Mouse (Mus musculus) neural tube, embryonic 12.5 days (tissue): Measurements from ENCODE around the gene Ttc39a. TPM values are rescaled to one million over a fixed set of nuclear protein-coding genes. Genes with fewer than 3 reads are reported as not detected.

Experiments used
- ATAC-seq: fragments of 200-750 bp; cut with Nextera tagmentation; 2 replicates; pipeline ENCODE4 v1.8.0; 2017; ENCODE audit warnings: low read depth, mild to moderate bottlenecking, moderate TSS enrichment, moderate library complexity; ENCODE audit not compliant: low FRiP score
- H3K27ac ChIP-seq: fragments of 300-500 bp; sonication (generic); 2 replicates; pipeline ENCODE4 v1.5.1; 2016
- H3K27me3 ChIP-seq: fragments of 300-500 bp; sonication (generic); replicated peaks from 2 replicates; pipeline ENCODE4 v1.6.1; 2016; ENCODE audit warnings: mild to moderate bottlenecking
- H3K36me3 ChIP-seq: fragments of 300-500 bp; sonication (generic); 2 replicates; pipeline ENCODE4 v1.6.1; 2016; ENCODE audit warnings: mild to moderate bottlenecking
- H3K4me1 ChIP-seq: fragments of 300-500 bp; sonication (generic); 2 replicates; pipeline ENCODE4 v1.6.1; 2016
- H3K4me2 ChIP-seq: fragments of 300-500 bp; sonication (generic); replicated peaks from 2 replicates; pipeline ENCODE4 v1.6.1; 2016; ENCODE audit warnings: mild to moderate bottlenecking
- H3K4me3 ChIP-seq: fragments of 300-500 bp; sonication (generic); 2 replicates; pipeline ENCODE4 v1.5.1; 2016
- H3K9ac ChIP-seq: fragments of 300-500 bp; sonication (generic); 2 replicates; pipeline ENCODE4 v1.6.1; 2016; ENCODE audit warnings: mild to moderate bottlenecking
- H3K9me3 ChIP-seq: fragments of 300-500 bp; sonication (generic); 2 replicates; pipeline ENCODE4 v1.6.1; 2016; ENCODE audit warnings: mild to moderate bottlenecking
- WGBS: fragments of 180-500 bp; shearing (Covaris S2); methylation state at CpG from one replicate; pipeline ENCODE4 v1.1.7; 2016; 5-methylcytosine and 5-hydroxymethylcytosine counted together
- polyA plus RNA-seq: library from polyadenylated mRNA; unstranded; fragments of >200 nt; fragmentation: Nextera tagmentation; extraction: Ambion mirVana; gene quantifications from 2 replicates; pipeline ENCODE4 v1.2.1, GENCODE M21; 2016

Ttc39a gene
- polyA plus RNA-seq, 1 experiment from 2014 or later = 1.2 TPM

- Histone ChIP-seq H3K4me2 (no peak overlapping the region), H3K9ac (no peak overlapping the region), H3K9me3 (no peaks in the 10 kb centered on the region), H3K4me3 (no peak overlapping the region), H3K27ac (no peak overlapping the region), H3K4me1 (0 out of 2 replicates have a peak, but pooled peaks cover 3% of the 10 kb centered on the region), H3K36me3 (peaks cover 4% of the 10 kb centered on the region; the same call in 1 of the 2 replicates), H3K27me3 (no peaks in the 10 kb centered on the region)
- WGBS = 92% methylated on average over 3 of the region's 3 CpGs
- ATAC-seq = no peak
These were observed 34.6 kb downstream of the Ttc39a start for GRCm38 (mm10) chr4:109441000-109441399.

DNA sequence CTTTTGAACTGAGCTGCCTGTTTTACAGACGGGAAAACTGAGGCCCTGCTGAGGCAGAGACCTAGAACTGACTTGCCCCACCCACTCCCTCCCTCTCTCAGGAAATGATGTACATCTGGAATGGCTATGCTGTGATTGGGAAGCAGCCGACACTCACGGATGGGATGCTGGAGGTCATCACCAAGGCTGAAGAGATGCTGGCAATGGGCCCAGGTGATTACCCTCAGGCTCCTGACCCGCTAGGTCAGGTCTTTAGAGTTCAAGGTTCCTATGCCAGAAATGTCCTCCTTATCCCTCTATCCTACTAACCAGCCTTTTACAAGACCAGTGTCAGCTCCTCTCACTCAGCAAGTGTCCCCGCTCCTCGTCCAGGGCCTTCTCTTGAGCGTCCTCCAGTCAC lies 35.7 kb downstream of the Ttc39a start:
- H3K36me3 ChIP-seq = peaks cover 4% of the 10 kb centered on the region; the same call in 1 of the 2 replicates
- H3K9me3 ChIP-seq = no peaks in the 10 kb centered on the region
- H3K27me3 ChIP-seq = no peaks in the 10 kb centered on the region
- H3K4me1 ChIP-seq = 0 out of 2 replicates have a peak, but pooled peaks cover 3% of the 10 kb centered on the region
- no peak overlapping the region for H3K4me3 ChIP-seq
- H3K9ac ChIP-seq = no peak overlapping the region
- H3K4me2 ChIP-seq = no peak overlapping the region
- no peak overlapping the region for H3K27ac ChIP-seq
- 92% methylated on average over 7 of the region's 7 CpGs for WGBS
- no peak for ATAC-seq

- 91% methylated on average over 4 of the region's 4 CpGs for WGBS
- no peaks in the 10 kb centered on the region for H3K9me3 ChIP-seq
- H3K36me3 ChIP-seq = peaks cover 4% of the 10 kb centered on the region; the same call in 1 of the 2 replicates
- H3K4me3 ChIP-seq = no peak overlapping the region
- H3K27ac ChIP-seq = no peak overlapping the region
- no peaks in the 10 kb centered on the region for H3K27me3 ChIP-seq
- ATAC-seq = no peak
- no peak overlapping the region for H3K4me2 ChIP-seq
- H3K4me1 ChIP-seq = 0 out of 2 replicates have a peak, but pooled peaks cover 3% of the 10 kb centered on the region
- H3K9ac ChIP-seq = no peak overlapping the region
These were observed 36.2 kb downstream of the Ttc39a start for GRCm38 (mm10) chr4:109442649-109443048.

DNA sequence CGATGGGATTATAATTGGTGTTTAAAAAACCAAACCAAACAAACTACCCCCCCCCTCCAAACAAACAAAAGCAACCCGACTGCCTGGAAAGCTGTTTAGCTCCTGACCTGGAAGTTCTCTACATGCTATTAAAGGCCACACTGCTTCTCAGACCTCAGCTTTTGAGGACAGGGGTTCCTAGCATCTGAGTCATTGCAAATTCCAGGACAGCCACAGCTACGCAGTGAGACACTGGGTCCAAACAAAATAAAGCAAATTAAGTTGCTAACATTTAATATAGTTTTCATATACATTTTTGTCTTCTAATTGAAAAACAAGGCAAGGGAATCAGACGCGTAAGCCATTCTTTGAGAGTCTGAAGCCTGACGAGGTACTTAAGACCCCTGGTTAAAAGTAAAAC lies 38.0 kb downstream of the Ttc39a start:
- no peak overlapping the region for H3K27ac ChIP-seq
- H3K4me2 ChIP-seq = no peak overlapping the region
- no peaks in the 10 kb centered on the region for H3K4me1 ChIP-seq
- ATAC-seq = no peak
- WGBS = 87% methylated on average over 6 of the region's 6 CpGs
- H3K27me3 ChIP-seq = no peaks in the 10 kb centered on the region
- H3K9me3 ChIP-seq = no peaks in the 10 kb centered on the region
- peaks cover 4% of the 10 kb centered on the region; the same call in 1 of the 2 replicates for H3K36me3 ChIP-seq
- H3K9ac ChIP-seq = no peak overlapping the region
- no peak overlapping the region for H3K4me3 ChIP-seq

DNA sequence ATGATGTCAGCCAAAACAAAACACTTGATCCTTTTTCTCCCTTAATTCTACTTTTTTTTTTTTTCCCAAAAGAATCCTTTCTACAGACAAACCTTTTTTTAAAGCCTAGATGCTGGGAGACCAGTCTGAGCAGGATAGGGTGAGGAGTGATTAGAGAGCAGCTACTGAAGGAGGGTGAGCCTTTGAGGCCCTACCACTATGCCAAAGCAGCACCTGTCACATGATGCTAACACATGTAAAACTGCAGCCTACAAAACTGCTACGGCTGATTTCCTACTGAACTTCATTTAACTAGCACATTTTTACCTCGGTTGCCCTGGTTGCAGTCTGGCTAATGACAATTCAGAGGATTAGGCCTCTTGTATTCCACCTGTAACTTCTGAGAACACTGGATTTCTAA lies 38.5 kb downstream of the Ttc39a start:
- 83% methylated on average over 2 of the region's 2 CpGs for WGBS

GRCm38 (mm10) chr4:109445397-109445796 lies 39.0 kb downstream of the Ttc39a start:
- no peak overlapping the region for H3K4me2 ChIP-seq
- no peaks in the 10 kb centered on the region for H3K4me1 ChIP-seq
- 83% methylated on average over 2 of the region's 2 CpGs for WGBS
- H3K9ac ChIP-seq = no peak overlapping the region
- H3K9me3 ChIP-seq = no peaks in the 10 kb centered on the region
- no peak overlapping the region for H3K27ac ChIP-seq
- ATAC-seq = no peak
- H3K4me3 ChIP-seq = no peak overlapping the region
- no peaks in the 10 kb centered on the region for H3K27me3 ChIP-seq
- H3K36me3 ChIP-seq = peaks cover 4% of the 10 kb centered on the region; the same call in 1 of the 2 replicates

More for the DNA sequence above, 38.5 kb downstream of the Ttc39a start:
- no peak overlapping the region for H3K4me3 ChIP-seq
- no peaks in the 10 kb centered on the region for H3K9me3 ChIP-seq
- peaks cover 4% of the 10 kb centered on the region; the same call in 1 of the 2 replicates for H3K36me3 ChIP-seq
- no peak overlapping the region for H3K4me2 ChIP-seq
- no peak for ATAC-seq
- no peak overlapping the region for H3K9ac ChIP-seq
- no peak overlapping the region for H3K27ac ChIP-seq
- H3K4me1 ChIP-seq = no peaks in the 10 kb centered on the region
- H3K27me3 ChIP-seq = no peaks in the 10 kb centered on the region

- Histone ChIP-seq H3K4me3 (no peak overlapping the region), H3K36me3 (peaks cover 4% of the 10 kb centered on the region; the same call in 1 of the 2 replicates), H3K27ac (no peak overlapping the region), H3K9me3 (no peaks in the 10 kb centered on the region), H3K4me2 (no peak overlapping the region), H3K9ac (no peak overlapping the region), H3K4me1 (no peaks in the 10 kb centered on the region), H3K27me3 (no peaks in the 10 kb centered on the region)
- WGBS = 79% methylated on average over 1 of the region's 1 CpGs
- no peak for ATAC-seq
These were observed 39.5 kb downstream of the Ttc39a start for GRCm38 (mm10) chr4:109445956-109446355.

GRCm38 (mm10) chr4:109448531-109448930 lies 42.1 kb downstream of the Ttc39a start:
- WGBS = 98% methylated on average over 2 of the region's 2 CpGs
- no peak for ATAC-seq
- no peak overlapping the region for H3K4me3 ChIP-seq
- H3K36me3 ChIP-seq = no peaks in the 10 kb centered on the region
- H3K27ac ChIP-seq = no peak overlapping the region
- no peak overlapping the region for H3K9ac ChIP-seq
- no peak overlapping the region for H3K4me2 ChIP-seq
- no peaks in the 10 kb centered on the region for H3K9me3 ChIP-seq
- no peaks in the 10 kb centered on the region for H3K27me3 ChIP-seq
- no peaks in the 10 kb centered on the region for H3K4me1 ChIP-seq

DNA sequence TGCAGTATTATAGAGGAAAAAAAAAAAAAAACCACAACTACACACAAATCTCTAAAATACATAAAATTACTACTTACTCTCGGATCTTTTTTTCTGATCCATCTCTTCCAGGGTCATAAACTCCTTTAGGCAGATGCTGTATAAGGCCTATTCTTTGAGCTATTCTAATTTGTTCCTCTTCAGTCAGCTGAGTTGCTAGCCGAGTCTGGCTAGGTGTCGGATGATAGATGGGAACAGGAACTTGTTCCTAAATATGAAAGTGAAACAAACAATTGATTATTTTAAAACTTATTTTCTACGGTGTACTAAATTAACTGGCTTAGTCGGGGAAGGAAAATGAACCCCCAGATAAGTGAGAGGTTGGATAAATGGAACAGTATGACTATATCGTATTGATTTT lies 50.4 kb downstream of the Ttc39a start:
- H3K4me2 ChIP-seq = no peak overlapping the region
- no peak overlapping the region for H3K27ac ChIP-seq
- H3K27me3 ChIP-seq = no peaks in the 10 kb centered on the region
- no peak overlapping the region for H3K4me3 ChIP-seq
- no peaks in the 10 kb centered on the region for H3K9me3 ChIP-seq
- H3K4me1 ChIP-seq = no peaks in the 10 kb centered on the region
- peaks cover 3% of the 10 kb centered on the region for H3K36me3 ChIP-seq
- ATAC-seq = no peak
- no peak overlapping the region for H3K9ac ChIP-seq
- 94% methylated on average over 6 of the region's 6 CpGs for WGBS

GRCm38 (mm10) chr4:109460421-109461179 lies 54.2 kb downstream of the Ttc39a start:
- no peaks in the 10 kb centered on the region for H3K27me3 ChIP-seq
- 70% methylated on average over 3 of the region's 3 CpGs for WGBS
- no peak for ATAC-seq
- no peaks in the 10 kb centered on the region for H3K36me3 ChIP-seq
- no peak overlapping the region for H3K4me2 ChIP-seq
- H3K9ac ChIP-seq = no peak overlapping the region
- H3K27ac ChIP-seq = no peak overlapping the region
- no peak overlapping the region for H3K4me3 ChIP-seq
- H3K9me3 ChIP-seq = no peaks in the 10 kb centered on the region
- H3K4me1 ChIP-seq = no peaks in the 10 kb centered on the region

- H3K36me3 ChIP-seq = no peaks in the 10 kb centered on the region
- H3K4me2 ChIP-seq = no peak overlapping the region
- H3K9ac ChIP-seq = no peak overlapping the region
- no peaks in the 10 kb centered on the region for H3K4me1 ChIP-seq
- ATAC-seq = no peak
- no peaks in the 10 kb centered on the region for H3K9me3 ChIP-seq
- H3K27ac ChIP-seq = no peak overlapping the region
- no peak overlapping the region for H3K4me3 ChIP-seq
- H3K27me3 ChIP-seq = no peaks in the 10 kb centered on the region
These were observed 57.5 kb downstream of the Ttc39a start for GRCm38 (mm10) chr4:109463892-109464291.

DNA sequence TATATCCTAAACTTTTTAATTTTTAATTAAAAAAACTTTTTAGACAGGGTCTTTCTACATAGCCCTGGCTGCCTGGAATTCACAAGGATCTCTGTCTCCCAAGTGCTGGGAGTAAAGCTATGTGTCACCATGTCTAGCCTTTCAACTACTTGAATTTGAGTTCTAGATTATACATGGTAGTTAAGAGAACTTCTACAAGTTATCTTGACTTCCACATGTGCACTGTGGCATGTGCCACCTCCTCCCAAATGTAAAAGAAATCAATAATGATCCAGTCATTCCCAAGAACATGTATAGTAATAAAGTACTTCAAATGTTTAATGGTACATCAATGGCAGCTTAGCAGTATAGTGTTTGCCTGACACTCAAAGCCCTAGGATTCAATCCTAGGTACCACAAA lies 61.3 kb downstream of the Ttc39a start:
- H3K27me3 ChIP-seq = no peaks in the 10 kb centered on the region
- no peak for ATAC-seq

GRCm38 (mm10) chr4:109471606-109472005 lies 65.2 kb downstream of the Ttc39a start:
- peaks cover 4% of the 10 kb centered on the region; the same call in 1 of the 2 replicates for H3K36me3 ChIP-seq
- no peak overlapping the region for H3K4me3 ChIP-seq
- H3K4me2 ChIP-seq = no peak overlapping the region
- no peaks in the 10 kb centered on the region for H3K27me3 ChIP-seq
- H3K9ac ChIP-seq = no peak overlapping the region
- ATAC-seq = no peak
- H3K4me1 ChIP-seq = peaks cover 8% of the 10 kb centered on the region
- H3K9me3 ChIP-seq = no peaks in the 10 kb centered on the region
- H3K27ac ChIP-seq = no peak overlapping the region

More for the DNA sequence above, 61.3 kb downstream of the Ttc39a start:
- Histone ChIP-seq H3K4me1 (no peaks in the 10 kb centered on the region), H3K4me2 (no peak overlapping the region), H3K36me3 (peaks cover 4% of the 10 kb centered on the region; the same call in 1 of the 2 replicates), H3K27ac (no peak overlapping the region), H3K4me3 (no peak overlapping the region), H3K9ac (no peak overlapping the region), H3K9me3 (no peaks in the 10 kb centered on the region)
